Mouse (Mus musculus): ENCODE measurements around the gene Mapk10. TPM values are rescaled to one million over a fixed set of nuclear protein-coding genes. Genes with fewer than 3 reads are reported as not detected.

Mapk10 gene
- total RNA-seq, 2 experiments from 2014 or later: 0.69 to 1.7 TPM

GRCm38 (mm10) chr5:103166755-103167154, 44.4 kb downstream of the Mapk10 start:
- DNase-seq: no peak
- intact Hi-C loops (cut with DNase I): no loop called here

DNA sequence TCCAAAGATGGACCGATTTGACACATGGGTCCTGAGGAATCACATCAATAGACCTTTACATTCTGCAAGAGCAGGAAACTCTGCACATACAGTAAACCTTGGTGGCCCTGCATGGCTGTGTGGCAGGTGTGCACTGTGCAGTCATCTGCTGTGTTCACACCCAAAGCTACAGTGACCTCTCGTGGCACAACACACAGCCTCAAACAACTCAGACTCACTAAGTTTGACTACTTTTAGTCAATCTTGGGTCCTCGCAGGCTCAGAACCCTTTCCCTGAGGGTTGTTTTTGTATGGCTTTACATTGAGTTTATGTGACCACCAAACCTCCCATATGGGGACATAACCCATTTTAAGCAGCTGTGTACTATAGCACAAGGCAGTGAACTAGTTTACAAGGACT, 47.1 kb downstream of the Mapk10 start:
- no peak for DNase-seq
- intact Hi-C loops (cut with DNase I): no loop called here

DNA sequence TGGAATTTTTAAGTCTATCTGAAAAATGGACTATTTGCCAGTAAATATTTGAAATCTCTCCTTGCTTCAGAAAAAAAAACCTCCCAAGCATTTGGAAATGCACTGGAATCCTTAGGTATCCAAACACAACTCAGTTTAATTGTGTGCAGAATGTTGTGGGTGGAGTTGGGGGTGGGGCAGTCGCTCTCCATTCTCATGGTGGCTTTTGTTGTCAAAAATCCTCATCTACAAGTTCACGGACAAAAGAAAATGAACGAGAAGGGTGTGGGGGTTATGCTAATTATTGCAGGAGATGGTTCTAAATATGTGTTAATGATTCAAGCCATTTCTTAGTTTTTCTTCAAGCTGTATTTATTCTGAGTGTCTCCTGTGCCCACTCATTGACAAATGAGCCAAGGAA, 49.6 kb downstream of the Mapk10 start:
- intact Hi-C loops (cut with DNase I): no loop called here
- no peak for DNase-seq

DNA sequence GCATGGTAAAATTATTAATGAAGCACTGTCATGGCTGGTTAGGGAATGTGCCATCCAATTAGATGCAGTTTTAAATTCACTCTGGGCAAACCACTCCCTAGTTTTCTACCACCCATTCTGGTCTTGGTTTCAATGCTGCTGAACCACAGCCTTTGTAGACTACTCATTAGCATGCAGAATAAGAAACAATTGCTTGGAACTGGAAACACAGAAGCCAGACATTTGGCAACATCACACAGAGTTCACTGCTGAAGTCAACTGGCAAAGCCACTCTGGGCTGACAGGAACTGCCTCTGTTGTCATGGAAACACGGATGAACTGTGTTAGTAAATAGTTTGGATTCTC, 50.0 kb downstream of the Mapk10 start:
- no peak for DNase-seq
- intact Hi-C loops (cut with DNase I): no loop called here

DNA sequence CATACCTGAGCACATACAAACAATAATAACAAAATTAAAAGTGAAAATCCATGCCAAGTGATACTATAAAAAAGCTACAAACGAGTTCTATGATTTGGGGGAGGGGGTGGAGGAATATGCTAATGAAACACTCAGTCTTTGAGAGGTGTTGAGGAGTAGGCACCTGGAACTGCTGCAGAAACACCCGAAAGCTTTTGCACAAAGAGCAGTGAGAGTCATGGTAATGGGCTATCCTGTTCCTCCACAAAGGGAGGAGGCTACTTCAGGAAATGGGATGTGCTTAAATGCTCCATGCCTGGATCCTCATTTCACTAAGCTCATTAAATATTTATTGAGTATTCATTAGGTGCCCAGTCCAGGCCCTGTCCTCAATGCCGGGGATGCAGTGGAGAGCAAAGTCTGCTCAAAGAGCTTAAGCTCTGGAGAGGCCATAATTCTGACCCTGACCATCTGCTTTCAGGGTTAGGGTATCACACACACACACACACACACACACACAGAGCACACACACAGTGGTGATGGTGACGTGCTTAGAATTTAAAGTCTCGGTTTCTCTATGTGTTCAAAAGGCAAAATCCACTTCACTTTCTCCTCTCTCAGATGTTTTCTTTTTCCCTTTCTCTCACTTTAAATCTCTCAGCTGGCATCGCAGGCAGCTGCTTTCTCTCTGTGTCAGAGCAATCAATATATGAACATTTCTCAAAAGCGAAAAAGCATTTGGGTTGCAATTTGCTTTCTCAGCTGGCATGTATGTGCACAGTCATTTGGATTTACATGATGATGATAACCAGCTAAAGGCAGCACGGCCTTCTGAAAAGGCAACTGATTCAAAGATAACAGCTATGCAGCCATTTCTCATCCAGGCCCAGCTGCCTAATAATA, 50.6 kb downstream of the Mapk10 start:
- intact Hi-C loops (cut with DNase I): no loop called here
- DNase-seq: no peak

- intact Hi-C loops (cut with DNase I): no loop called here
Measured at GRCm38 (mm10) chr5:103140935-103141334, 70.2 kb downstream of the Mapk10 start.

DNA sequence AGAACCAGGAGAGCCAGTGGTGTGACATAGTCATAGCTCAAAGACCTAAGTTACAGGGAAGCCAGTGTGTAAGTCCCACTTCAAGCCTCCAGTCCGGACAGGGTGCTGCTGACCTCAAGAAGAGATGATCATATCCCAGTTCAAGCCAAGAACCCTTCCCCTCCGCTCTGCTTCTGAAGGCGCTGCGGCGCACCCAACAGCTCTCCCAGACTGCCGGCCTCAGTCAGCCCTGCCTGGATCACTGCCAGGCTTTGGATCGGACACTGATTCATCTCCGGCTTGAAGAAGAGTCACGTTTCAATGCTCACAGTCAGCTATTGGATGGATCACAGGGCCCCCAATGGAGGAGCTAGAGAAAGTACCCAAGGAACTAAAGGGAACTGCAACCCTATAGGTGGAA, 76.3 kb downstream of the Mapk10 start:
- intact Hi-C loops (cut with DNase I): no loop called here
- DNase-seq: no peak

More at GRCm38 (mm10) chr5:103140935-103141334, 70.2 kb downstream of the Mapk10 start:
- DNase-seq: no peak

GRCm38 (mm10) chr5:103133626-103134025, 77.5 kb downstream of the Mapk10 start:
- intact Hi-C loops (cut with DNase I): no loop called here
- no peak for DNase-seq

- DNase-seq: no peak
- intact Hi-C loops (cut with DNase I): no loop called here
Measured at GRCm38 (mm10) chr5:103132814-103133213, 78.3 kb downstream of the Mapk10 start.

DNA sequence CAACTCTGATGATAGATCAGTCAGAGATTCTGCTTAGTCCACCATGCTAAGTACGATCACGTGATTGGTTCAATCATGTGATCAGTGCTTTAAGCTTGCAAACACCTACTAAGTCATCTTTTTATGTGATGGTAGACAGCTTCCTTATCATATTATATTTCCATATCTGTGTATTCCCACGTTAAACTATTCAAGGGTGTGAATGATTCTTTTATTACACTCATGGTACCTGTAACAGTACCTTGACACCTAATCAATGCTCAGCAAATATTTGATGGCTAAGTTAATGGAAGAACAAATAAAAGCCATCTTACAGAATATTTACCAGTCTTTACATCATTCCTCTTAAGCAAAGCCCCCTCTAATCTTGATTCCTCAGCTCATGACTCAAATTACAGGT, 91.5 kb downstream of the Mapk10 start:
- DNase-seq: no peak
- intact Hi-C loops (cut with DNase I): no loop called here

DNA sequence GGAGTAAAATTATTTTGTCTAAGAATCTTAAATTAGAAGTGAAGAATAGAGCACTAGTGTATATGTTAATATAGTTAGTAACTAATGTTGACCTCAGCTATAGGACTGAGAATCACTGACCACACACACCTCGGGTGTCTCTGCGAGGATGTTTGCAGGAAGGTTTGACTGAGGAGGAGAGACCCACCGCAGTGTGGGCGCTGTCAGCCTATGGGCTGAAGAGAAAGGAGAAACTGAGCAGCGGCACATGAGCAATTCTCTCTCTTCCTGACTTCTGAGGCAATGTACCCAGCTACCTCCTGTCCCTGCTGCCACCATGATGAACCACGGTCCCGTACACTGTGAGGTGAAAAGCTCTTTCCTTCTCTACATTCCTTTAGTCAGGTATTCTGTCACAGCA, 95.6 kb downstream of the Mapk10 start:
- DNase-seq: no peak
- intact Hi-C loops (cut with DNase I): no loop called here

GRCm38 (mm10) chr5:103112471-103112870, 98.7 kb downstream of the Mapk10 start:
- DNase-seq: no peak
- intact Hi-C loops (cut with DNase I): no loop called here

DNA sequence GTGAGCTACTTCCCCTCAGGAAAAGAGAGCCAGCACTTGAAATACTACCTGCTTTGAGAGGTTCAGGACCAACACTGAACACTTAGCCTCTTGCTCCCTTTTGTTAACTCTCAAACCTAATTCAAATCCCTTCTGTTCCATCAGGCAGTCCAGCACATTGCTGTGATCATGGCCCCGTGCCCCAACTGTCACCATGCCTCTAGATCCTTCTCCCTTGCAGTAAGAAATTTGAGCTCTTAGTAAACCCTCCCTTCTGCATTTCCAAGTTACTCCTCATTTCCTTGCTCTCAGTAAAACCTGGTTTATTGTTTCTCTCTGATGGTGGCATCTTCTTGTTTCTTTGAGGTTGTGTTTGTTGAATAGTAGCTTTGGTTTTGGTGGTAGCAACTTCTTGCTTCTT, 101.7 kb downstream of the Mapk10 start:
- intact Hi-C loops (cut with DNase I): no loop called here
- DNase-seq: no peak

GRCm38 (mm10) chr5:103105441-103106414, 105.4 kb downstream of the Mapk10 start:
- no peak for DNase-seq
- intact Hi-C loops (cut with DNase I): no loop called here

GRCm38 (mm10) chr5:103104082-103104481, 107.1 kb downstream of the Mapk10 start:
- no peak for DNase-seq
- intact Hi-C loops (cut with DNase I): no loop called here

- intact Hi-C loops (cut with DNase I): no loop called here
- no peak for DNase-seq
Measured at GRCm38 (mm10) chr5:103102876-103103393, 108.2 kb downstream of the Mapk10 start.

GRCm38 (mm10) chr5:103102176-103102575, 109.0 kb downstream of the Mapk10 start:
- intact Hi-C loops (cut with DNase I): no loop called here
- DNase-seq: no peak

GRCm38 (mm10) chr5:103094166-103094565, 117.0 kb downstream of the Mapk10 start:
- DNase-seq: no peak
- intact Hi-C loops (cut with DNase I): no loop called here

GRCm38 (mm10) chr5:103085844-103086243, 125.3 kb downstream of the Mapk10 start:
- intact Hi-C loops (cut with DNase I): no loop called here
- DNase-seq: no peak

DNA sequence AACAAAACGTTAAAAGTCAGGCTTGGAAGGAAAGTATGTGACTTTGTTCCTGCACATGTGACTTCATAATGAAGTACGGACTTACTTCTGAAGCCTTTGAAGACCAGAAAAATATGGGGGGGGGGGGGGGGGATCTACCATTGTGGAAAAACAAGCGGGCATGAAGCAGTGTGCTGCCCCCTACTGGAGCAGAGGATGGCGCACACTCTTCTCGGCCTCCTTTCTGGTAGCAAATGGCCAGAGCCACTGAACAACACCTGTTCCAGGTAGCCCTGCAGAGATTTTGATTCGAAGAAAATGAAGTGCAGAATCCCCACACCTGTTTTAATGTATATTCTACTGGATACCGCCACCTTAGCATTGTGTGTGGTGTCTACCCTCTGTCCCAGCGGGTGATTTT, 135.7 kb downstream of the Mapk10 start:
- no peak for DNase-seq
- intact Hi-C loops (cut with DNase I): no loop called here

DNA sequence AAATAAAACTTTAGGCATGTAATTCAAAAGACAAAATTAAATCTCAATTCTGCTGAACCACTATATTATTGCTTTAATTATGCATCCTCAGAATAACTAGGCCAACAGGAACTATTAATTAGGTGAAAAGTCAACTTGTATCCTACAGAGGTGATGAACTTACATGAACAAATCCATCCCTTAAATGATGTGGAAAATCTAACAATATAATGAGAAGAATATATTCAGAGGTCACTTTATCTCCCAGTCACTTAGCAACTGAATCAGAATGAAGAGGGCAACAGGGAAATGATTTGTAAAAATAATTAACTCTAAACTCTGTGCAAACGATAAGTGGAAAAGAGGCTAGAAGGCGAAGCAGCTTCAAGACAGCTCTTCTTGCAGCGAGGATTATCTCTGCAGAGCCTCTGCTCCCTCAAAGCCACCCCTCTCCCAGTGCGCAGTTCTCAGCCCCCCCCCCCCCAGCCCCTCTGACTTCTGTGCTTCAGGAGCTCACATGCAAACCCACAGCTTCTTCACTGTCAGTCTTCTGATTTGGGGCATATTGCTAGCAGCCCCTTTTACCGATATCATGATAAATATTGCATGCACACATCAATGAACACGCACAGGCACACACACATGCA, 138.8 kb downstream of the Mapk10 start:
- intact Hi-C loops (cut with DNase I): no loop called here
- no peak for DNase-seq
